Mouse (Mus musculus): Measurements from ENCODE around the gene Acot5. TPM values are rescaled to one million over a fixed set of nuclear protein-coding genes. Genes with fewer than 3 reads are reported as not detected.
"Not testable (repeated sequence)": the region's sequence is repeated elsewhere in the genome, so short reads cannot be mapped to it uniquely, and the experiment has no call there.

The Acot5 gene
- polyA plus RNA-seq (2012; ENCODE audit: insufficient read depth, insufficient read length, missing spikeins): not detected in 2 replicates

DNA sequence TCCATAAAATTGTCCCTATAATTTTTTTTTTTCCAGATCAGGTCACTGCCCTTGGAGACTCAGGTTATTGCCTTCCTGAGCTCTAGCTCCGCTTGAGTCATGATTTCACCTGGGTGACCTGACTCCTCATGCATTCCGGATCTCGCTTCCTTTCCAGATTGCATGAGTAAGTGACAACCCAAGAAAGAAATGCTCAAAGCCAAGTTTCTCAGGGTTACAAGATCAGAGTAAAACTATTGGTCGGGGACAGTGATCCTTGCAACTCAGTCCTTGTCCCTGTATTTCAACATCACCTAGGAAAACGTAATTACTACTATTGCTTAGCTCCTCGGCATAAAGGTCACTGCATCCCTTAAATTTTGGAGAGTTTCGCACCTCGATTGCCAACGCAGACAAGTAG, at the start of gene Acot5:
TSS of gene Acot5 (plus strand) at position 340 of the 400 bp plus-strand sequence.
- Histone ChIP-seq H3K27ac (replicated peaks; ENCODE audit: low read depth, low read length) (no peak within 1 kb of the TSS), H3K4me1 (ENCODE audit: control insufficient read depth, insufficient read depth, insufficient read length, low read length) (peaks cover 2% of the 10 kb centered on the region; the same call in 1 of the 2 replicates), H3K4me3 (ENCODE audit: insufficient read depth, low read depth, low read length) (peak within 1 kb of the TSS; percentile 40)

DNA sequence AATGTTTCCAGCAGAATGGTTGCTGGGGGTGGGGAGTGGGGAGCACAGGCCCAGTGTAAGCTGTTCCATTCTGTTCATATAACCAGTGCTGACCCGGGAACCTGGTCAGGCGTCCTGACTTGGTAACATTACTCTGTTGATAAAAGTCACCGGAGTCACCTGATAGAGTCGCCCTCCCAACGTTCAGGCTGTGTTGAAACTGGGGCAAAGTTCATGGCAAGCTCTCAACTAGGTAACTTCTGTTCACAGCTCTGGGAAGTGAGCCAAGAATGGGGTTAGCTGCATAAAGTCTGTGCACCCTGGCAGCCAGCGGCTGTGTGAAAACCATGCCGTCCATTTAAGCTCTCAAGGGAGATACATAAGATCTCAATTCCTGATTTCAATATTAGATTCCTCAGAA, 48.6 kb upstream of the Acot5 start:
- H3K27ac ChIP-seq (replicated peaks; ENCODE audit: low read depth, low read length); H3K4me1 ChIP-seq (ENCODE audit: control insufficient read depth, insufficient read depth, insufficient read length, low read length); H3K4me3 ChIP-seq (ENCODE audit: insufficient read depth, low read depth, low read length): not testable (repeated sequence)

DNA sequence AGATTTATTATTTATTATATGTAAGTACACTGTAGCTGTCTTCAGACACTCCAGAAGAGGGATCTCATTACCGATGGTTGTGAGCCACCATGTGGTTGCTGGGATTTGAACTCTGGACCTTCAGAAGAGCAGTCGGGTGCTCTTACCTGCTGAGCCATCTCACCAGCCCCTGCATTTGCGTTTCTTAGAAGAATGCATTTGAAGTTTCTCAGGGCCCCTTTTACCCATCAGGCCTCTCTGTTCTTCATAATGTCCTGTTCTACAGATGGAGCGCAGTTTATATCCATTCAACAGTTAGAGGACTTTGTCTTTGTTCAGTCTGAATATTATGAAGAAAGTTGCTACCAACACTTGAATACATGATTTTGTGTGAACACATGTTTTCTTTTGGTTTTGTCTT, 46.9 kb upstream of the Acot5 start:
- H3K4me3 ChIP-seq (ENCODE audit: insufficient read depth, low read depth, low read length); H3K27ac ChIP-seq (replicated peaks; ENCODE audit: low read depth, low read length); H3K4me1 ChIP-seq (ENCODE audit: control insufficient read depth, insufficient read depth, insufficient read length, low read length): not testable (repeated sequence)

DNA sequence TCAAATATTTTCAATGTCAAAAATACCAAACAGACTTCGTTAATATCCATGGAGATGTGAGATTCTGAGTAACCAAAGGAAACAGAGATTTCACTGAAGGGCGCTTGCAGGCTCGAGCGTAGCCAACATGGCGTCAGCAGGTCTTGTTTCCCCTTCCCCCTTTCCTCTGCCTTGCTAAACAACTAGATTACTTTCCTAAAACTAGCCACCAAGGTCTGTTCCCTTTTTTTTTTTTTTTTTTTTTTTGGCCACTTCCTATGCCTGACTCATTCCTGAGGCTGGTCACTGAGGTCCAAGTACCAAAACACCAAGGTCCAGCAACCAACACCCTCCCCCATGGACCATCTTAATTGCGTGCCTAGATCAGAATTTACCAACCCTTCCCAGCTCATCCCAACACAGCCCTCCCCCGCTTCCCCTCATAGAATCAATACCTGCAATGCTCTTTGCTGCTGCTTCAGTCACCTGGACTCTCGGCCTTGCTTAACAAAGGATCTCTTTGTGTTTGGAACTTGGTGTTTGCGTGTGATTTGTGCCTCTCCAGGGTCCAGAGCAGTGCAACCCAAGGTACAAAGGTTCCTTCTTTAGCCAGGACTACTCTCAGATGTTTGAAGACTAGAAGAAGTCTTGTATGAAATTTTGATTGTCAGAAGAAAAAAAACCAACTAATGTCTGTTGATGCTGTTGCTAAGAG, 45.9 kb upstream of the Acot5 start:
- Histone ChIP-seq H3K4me1 (ENCODE audit: control insufficient read depth, insufficient read depth, insufficient read length, low read length) (0 out of 2 replicates have a peak, but pooled peaks cover 2% of the 10 kb centered on the region), H3K27ac (replicated peaks; ENCODE audit: low read depth, low read length) (no peak overlapping the region), H3K4me3 (ENCODE audit: insufficient read depth, low read depth, low read length) (no peak overlapping the region)

DNA sequence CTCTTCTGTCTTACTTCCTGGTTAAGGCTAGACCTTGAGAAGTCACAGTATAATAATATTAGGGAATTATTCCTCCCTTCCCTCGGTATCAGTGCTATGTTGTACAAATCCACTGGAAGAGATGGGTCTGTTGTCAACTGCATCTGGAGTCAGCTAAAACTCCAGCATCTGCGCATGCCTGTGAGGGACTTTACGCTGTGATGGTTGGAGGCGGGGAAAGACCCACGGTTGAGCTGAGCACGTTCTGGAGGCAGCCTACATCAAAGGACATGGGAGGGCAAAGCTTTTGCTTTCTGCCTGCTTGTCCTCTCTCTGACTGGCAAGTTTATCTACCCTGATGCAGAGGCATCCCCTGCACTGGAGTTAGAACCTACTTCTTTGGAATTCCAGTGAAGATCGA, 43.2 kb upstream of the Acot5 start:
- H3K4me3 ChIP-seq (ENCODE audit: insufficient read depth, low read depth, low read length): no peak overlapping the region
- no peaks in the 10 kb centered on the region for H3K4me1 ChIP-seq (ENCODE audit: control insufficient read depth, insufficient read depth, insufficient read length, low read length)
- no peak overlapping the region for H3K27ac ChIP-seq (replicated peaks; ENCODE audit: low read depth, low read length)

DNA sequence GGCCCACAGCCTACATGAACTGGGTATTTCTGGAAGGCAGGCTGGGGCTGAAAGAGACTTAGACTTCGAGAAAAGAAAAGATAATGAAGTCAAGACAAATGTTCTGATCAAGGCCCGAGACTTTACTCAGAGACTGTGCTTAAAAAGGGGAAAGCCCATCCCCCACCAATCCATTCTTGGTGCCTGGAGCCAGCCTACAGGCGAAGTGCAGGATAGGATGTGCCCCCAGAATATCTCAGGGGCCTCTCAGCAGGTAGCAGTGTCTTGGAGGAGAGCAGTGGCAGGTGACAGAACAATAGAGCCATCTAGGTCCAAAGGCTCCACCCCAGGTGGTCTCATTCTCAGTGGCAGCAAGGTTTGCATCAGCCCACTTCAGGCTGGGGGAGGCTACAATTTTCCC, 40.8 kb upstream of the Acot5 start:
- H3K4me1 ChIP-seq (ENCODE audit: control insufficient read depth, insufficient read depth, insufficient read length, low read length); H3K4me3 ChIP-seq (ENCODE audit: insufficient read depth, low read depth, low read length); H3K27ac ChIP-seq (replicated peaks; ENCODE audit: low read depth, low read length): not testable (repeated sequence)

DNA sequence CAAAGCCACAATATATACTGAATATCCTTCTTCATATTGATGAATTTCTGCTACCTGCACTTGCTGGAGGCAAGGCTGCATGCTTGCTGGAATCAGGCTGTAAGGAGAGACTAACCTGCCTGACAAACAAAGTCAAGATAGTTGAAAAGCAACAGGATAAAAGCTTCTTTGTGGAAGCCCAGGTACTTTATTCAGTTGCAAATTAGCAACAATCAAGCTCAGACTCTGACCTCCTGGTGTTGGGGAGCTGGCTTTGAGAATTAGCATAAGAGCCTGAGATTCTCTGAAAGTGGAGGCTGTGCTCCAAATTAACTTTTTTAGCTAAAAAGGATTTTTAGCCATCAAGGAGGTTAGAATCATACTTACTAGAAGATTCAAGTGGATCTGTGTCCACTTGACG, 40.1 kb upstream of the Acot5 start:
- H3K4me1 ChIP-seq (ENCODE audit: control insufficient read depth, insufficient read depth, insufficient read length, low read length); H3K27ac ChIP-seq (replicated peaks; ENCODE audit: low read depth, low read length); H3K4me3 ChIP-seq (ENCODE audit: insufficient read depth, low read depth, low read length): not testable (repeated sequence)

DNA sequence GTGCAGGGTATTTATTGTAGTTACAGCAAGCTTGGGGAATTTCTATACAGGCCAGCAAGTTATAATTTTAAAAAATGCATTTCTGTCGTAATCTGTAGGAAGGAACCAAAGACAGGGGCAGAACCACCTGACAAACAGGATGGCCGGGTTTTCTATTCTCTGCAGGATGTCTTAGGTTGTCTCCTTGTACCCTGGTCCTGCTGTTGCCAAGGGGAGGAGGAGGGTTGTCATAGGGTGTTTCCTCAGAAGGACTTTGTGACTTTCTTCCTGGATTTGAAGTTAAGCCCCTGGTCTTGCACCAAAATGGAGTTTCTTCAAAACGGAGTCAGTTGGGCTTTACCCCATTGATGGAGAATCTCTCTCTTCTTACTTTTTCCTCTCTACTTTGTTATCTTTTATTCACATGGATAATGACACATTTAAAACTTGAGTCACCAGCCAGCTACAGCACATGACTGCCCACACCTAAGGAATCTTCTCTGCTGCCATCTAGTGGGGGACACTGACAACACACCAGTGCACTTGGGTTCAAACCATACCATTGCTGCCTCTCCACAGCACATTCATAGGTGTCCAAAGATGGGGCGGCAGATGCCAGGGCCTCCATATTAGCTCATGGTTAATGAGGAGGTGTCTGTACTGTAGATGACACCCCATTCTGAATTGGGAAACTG, 38.3 kb upstream of the Acot5 start:
- H3K4me1 ChIP-seq (ENCODE audit: control insufficient read depth, insufficient read depth, insufficient read length, low read length): no peaks in the 10 kb centered on the region; the same call in 1 of the 2 replicates
- no peak overlapping the region for H3K27ac ChIP-seq (replicated peaks; ENCODE audit: low read depth, low read length)
- H3K4me3 ChIP-seq (ENCODE audit: insufficient read depth, low read depth, low read length): no peak overlapping the region

DNA sequence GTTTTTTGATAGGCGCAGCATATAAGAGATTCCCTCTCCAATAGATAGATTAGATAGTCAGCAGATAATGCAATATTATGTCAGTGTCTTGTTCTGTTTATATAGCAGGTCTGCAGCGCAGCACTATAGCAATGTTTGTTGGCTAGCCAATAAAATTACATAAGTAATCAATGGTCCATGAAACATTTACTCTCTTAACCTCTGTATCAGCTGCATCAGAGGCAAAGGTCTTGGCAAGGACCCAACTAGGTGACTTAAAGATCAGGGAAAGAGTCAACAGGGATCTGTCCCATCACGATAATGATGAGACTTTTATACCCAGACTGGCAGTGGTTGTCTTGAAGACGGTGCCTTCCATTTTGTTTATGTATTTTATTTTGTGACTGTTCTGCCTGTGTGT, 36.3 kb upstream of the Acot5 start:
- H3K4me1 ChIP-seq (ENCODE audit: control insufficient read depth, insufficient read depth, insufficient read length, low read length): no peaks in the 10 kb centered on the region; the same call in 1 of the 2 replicates
- H3K27ac ChIP-seq (replicated peaks; ENCODE audit: low read depth, low read length): no peak overlapping the region
- no peak overlapping the region for H3K4me3 ChIP-seq (ENCODE audit: insufficient read depth, low read depth, low read length)

DNA sequence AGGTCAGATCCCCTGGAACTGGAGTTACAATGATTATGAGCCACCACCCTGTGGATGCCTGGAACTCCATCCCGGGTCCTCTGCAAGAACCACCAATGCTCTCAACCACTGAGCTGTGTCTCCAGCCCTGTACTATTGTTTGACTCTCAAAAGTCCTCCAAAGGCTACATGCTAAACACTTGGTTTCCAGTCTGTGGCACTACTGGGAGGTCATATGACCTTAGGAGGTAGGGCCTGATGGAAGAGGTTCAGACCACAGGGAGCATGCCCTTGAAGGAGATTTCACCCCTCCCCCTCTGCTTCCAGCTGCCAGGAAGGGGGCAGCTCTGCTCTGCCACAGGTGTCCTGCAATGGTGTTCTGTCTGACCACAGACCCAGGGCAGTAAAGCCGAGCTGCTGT, 35.8 kb upstream of the Acot5 start:
- not testable (repeated sequence) for H3K4me1 ChIP-seq (ENCODE audit: control insufficient read depth, insufficient read depth, insufficient read length, low read length); H3K27ac ChIP-seq (replicated peaks; ENCODE audit: low read depth, low read length); H3K4me3 ChIP-seq (ENCODE audit: insufficient read depth, low read depth, low read length)

DNA sequence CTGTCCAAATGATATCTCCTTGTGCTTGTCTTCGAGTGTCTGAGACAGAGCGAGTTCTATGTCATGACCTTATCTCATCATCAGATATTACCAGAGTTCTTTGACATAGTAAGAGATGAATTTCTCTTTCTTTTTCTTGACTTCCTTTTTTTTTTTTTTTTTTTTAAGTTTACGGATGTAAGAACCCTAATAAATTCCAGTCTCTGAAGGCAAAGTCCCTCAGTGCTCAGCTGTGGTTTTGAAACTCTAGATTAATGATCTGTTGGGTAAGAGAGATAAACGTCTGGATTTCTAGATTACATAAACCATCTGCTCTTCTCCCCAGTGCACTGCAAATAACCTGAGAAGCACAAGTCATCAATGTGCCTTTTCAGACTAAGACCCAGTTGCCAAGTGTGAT, 35.0 kb upstream of the Acot5 start:
- Histone ChIP-seq H3K27ac (replicated peaks; ENCODE audit: low read depth, low read length) (no peak overlapping the region), H3K4me3 (ENCODE audit: insufficient read depth, low read depth, low read length) (no peak overlapping the region), H3K4me1 (ENCODE audit: control insufficient read depth, insufficient read depth, insufficient read length, low read length) (no peaks in the 10 kb centered on the region; the same call in 1 of the 2 replicates)

DNA sequence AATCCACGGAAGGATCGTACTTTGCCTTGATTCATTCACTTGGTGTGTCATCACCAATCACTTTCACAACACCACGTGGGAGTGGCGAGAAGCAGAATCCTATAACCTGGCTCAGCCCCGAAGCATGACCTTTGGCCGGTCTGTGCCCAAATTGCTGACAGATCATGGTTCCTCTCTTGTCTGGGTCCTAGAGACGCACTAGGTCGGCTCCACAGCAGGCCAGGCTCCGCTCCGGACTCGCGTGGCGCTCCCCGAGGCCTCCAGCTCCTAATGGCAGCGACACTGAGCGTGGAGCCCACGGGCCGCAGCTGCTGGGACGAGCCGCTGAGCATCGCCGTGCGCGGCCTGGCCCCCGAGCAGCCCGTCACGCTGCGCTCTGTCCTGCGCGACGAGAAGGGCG, 30.9 kb upstream of the Acot5 start, which contains the start of gene Acot4:
TSS of gene Acot4 (plus strand) at position 139 of the 400 bp plus-strand sequence.
- H3K27ac ChIP-seq (replicated peaks; ENCODE audit: low read depth, low read length): peak within 1 kb of the TSS; percentile 52

DNA sequence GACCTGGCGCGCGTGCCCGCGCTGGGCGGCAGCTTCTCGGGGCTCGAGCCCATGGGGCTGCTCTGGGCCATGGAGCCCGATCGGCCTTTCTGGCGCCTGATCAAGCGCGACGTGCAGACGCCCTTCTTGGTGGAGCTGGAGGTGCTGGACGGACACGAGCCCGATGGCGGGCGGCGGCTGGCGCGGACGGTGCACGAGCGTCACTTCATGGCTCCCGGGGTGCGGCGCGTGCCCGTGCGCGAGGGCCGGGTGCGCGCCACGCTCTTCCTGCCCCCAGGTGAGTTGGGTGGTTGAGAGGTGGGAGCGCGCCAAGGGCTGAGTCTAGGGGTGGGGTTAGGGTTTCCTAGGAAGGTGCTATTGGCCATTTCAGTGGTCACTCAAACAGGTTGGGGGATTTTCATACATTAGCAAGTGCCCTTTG, 30.4 kb upstream of the Acot5 start, which contains the start of gene Gm49366:
TSS of gene Gm49366 (plus strand) at position 245 of the 421 bp plus-strand sequence.
- H3K27ac ChIP-seq (replicated peaks; ENCODE audit: low read depth, low read length): peak within 1 kb of the TSS; percentile 52
- H3K4me3 ChIP-seq (ENCODE audit: insufficient read depth, low read depth, low read length): peak within 1 kb of the TSS; percentile 68
- not testable (repeated sequence) for H3K4me1 ChIP-seq (ENCODE audit: control insufficient read depth, insufficient read depth, insufficient read length, low read length)

More for the DNA sequence above, 30.9 kb upstream of the Acot5 start, which contains the start of gene Acot4:
- peak within 1 kb of the TSS; percentile 68 for H3K4me3 ChIP-seq (ENCODE audit: insufficient read depth, low read depth, low read length)
- H3K4me1 ChIP-seq (ENCODE audit: control insufficient read depth, insufficient read depth, insufficient read length, low read length): not testable (repeated sequence)

DNA sequence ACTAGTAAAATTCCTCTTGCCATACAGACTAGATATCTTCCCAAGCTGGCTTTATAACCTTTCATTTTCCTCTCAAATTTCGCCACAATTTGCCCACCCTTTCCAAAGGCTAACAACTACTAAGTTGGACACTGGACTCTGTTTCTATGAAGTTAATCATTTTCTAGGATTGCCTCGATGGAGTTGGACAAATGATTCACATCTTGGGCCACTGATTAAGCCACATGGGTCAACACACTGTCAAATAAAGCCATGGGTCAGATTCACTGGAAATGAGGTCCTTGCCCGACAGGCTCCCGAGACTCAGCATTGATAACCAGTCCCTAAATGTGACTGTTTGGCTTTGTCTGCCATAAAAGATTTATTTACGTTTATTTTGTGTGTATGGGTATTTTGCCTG, 26.9 kb upstream of the Acot5 start:
- no peaks in the 10 kb centered on the region for H3K4me1 ChIP-seq (ENCODE audit: control insufficient read depth, insufficient read depth, insufficient read length, low read length)
- no peak overlapping the region for H3K27ac ChIP-seq (replicated peaks; ENCODE audit: low read depth, low read length)
- H3K4me3 ChIP-seq (ENCODE audit: insufficient read depth, low read depth, low read length): no peak overlapping the region

DNA sequence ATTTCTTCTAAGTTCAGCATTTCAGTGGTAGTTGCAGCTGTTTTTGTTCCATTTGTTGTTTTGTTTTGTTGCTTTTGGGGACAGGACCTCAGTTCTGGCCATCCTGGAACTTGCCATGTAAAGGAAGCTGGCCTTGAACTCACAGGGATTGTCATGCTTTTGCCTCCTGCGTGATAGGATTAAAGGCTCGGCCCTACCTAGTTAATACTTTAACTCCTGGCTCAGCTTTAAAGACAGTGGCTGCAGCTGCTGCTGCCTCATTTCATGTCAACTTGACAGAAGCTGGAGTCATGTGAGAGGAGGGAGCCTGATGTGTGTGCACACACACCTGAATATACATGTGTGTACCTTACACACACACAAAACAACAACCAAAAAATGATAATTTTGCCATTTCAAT, 25.1 kb upstream of the Acot5 start:
- Histone ChIP-seq H3K4me1 (ENCODE audit: control insufficient read depth, insufficient read depth, insufficient read length, low read length) (no peaks in the 10 kb centered on the region), H3K27ac (replicated peaks; ENCODE audit: low read depth, low read length) (no peak overlapping the region), H3K4me3 (ENCODE audit: insufficient read depth, low read depth, low read length) (no peak overlapping the region)

DNA sequence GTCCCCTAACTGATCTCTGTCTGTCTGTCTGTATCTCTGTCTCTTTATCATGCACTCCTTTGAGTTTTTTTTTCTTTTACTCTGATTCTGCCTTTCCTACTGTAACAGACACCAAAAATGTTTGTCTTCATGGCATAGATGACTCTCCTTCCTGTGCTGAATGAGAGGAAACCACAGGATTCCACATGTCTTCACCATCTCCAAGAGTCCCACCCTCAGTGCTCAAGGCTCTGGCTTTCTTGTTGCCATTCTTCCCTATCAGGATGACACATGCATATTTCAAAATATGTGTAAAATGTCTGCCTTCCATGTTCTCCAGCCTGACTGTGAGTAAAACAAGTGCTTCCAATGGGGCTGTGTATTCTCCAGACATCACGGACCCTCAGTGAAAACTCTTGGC, 22.2 kb upstream of the Acot5 start:
- no peak overlapping the region for H3K27ac ChIP-seq (replicated peaks; ENCODE audit: low read depth, low read length)
- H3K4me3 ChIP-seq (ENCODE audit: insufficient read depth, low read depth, low read length): no peak overlapping the region
- no peaks in the 10 kb centered on the region for H3K4me1 ChIP-seq (ENCODE audit: control insufficient read depth, insufficient read depth, insufficient read length, low read length)
